Mouse (Mus musculus) myocyte (in vitro differentiated cells): ENCODE measurements around the gene Acp4. TPM values are rescaled to one million over a fixed set of nuclear protein-coding genes. Genes with fewer than 3 reads are reported as not detected.

Experiments
- H3K27me3 ChIP-seq: one replicate; pipeline ENCODE4 v1.6.1; 2011; ENCODE audit not compliant: control insufficient read depth, insufficient read depth, insufficient read length
- H3K36me3 ChIP-seq: one replicate; pipeline ENCODE4 v1.6.1; 2011; ENCODE audit not compliant: control insufficient read depth, insufficient read depth
- H3K4me2 ChIP-seq: one replicate; pipeline ENCODE4 v1.6.1; 2011; ENCODE audit warnings: low read depth, control low read depth
- H3K4me3 ChIP-seq: one replicate; pipeline ENCODE4 v1.5.1; 2011; ENCODE audit warnings: mild to moderate bottlenecking, control low read depth, moderate library complexity
- H3K79me2 ChIP-seq: one replicate; pipeline ENCODE4 v1.6.1; 2011; ENCODE audit not compliant: control insufficient read depth, insufficient read depth
- H3ac ChIP-seq: one replicate; pipeline ENCODE4 v1.6.1; 2011; ENCODE audit not compliant: control insufficient read depth, insufficient read length
- CEBPB ChIP-seq: IDR thresholded peaks from 2 replicates; pipeline ENCODE4 v1.6.1; 2011; ENCODE audit warnings: mild to moderate bottlenecking, moderate library complexity; ENCODE audit not compliant: poor library complexity, insufficient read depth, severe bottlenecking
- E2F4 ChIP-seq: IDR thresholded peaks from one replicate; pipeline ENCODE4 v1.6.1; 2011; ENCODE audit warnings: mild to moderate bottlenecking, control low read depth, moderate library complexity; ENCODE audit not compliant: insufficient read depth
- MAX ChIP-seq: IDR thresholded peaks from one replicate; pipeline ENCODE4 v1.6.1; 2011; ENCODE audit warnings: low read depth, mild to moderate bottlenecking, control low read depth
- MYOD1 ChIP-seq, 3 experiments: IDR thresholded peaks; one replicate each; pipeline ENCODE4 v1.6.1; 2011; ENCODE audit warnings: control low read depth in 2 of 3, low read depth in 2 of 3, mild to moderate bottlenecking in 2 of 3, moderate library complexity in 1 of 3; ENCODE audit not compliant: insufficient read length in 2 of 3, control insufficient read depth in 1 of 3
- MYOG ChIP-seq, 3 experiments: IDR thresholded peaks; one replicate each; pipeline ENCODE4 v1.6.1; 2011; ENCODE audit warnings: control low read depth in 2 of 3, low read depth in 2 of 3, mild to moderate bottlenecking in 2 of 3; ENCODE audit not compliant: insufficient read length in 2 of 3, control insufficient read depth in 1 of 3, insufficient read depth in 1 of 3
- POLR2A ChIP-seq: IDR thresholded peaks from one replicate; pipeline ENCODE4 v1.6.1; 2011; ENCODE audit warnings: low read depth, mild to moderate bottlenecking, control low read depth, moderate library complexity; ENCODE audit not compliant: insufficient read length
- POLR2AphosphoS2 ChIP-seq: IDR thresholded peaks from one replicate; pipeline ENCODE4 v1.6.1; 2011; ENCODE audit warnings: low read depth, control low read depth; ENCODE audit not compliant: insufficient read length
- REST ChIP-seq: IDR thresholded peaks from one replicate; pipeline ENCODE4 v1.6.1; 2011; ENCODE audit warnings: mild to moderate bottlenecking, control low read depth, moderate library complexity; ENCODE audit not compliant: insufficient read depth, insufficient read length
- SRF ChIP-seq: IDR thresholded peaks from one replicate; pipeline ENCODE4 v1.6.1; 2011; ENCODE audit warnings: low read depth; ENCODE audit not compliant: control insufficient read depth, insufficient read length
- TCF12 ChIP-seq: IDR thresholded peaks from one replicate; pipeline ENCODE4 v1.6.1; 2011; ENCODE audit warnings: mild to moderate bottlenecking, control low read depth; ENCODE audit not compliant: poor library complexity, insufficient read depth, severe bottlenecking
- TCF3 ChIP-seq: IDR thresholded peaks from one replicate; pipeline ENCODE4 v1.6.1; 2011; ENCODE audit warnings: low read depth, control low read depth; ENCODE audit not compliant: insufficient read length
- USF1 ChIP-seq: IDR thresholded peaks from one replicate; pipeline ENCODE4 v1.6.1; 2011; ENCODE audit warnings: low read depth, mild to moderate bottlenecking, control low read depth, moderate library complexity
- polyA plus RNA-seq: library from polyadenylated mRNA; unstranded; fragments of >200 nt; fragmentation: generic; extraction: Trizol; gene quantifications from one replicate; pipeline ENCODE4 v1.2.1, GENCODE M21; 2012; ENCODE audit warnings: missing spikeins

The Acp4 gene
- polyA plus RNA-seq, 1 experiment: 0.06 TPM

- Histone ChIP-seq H3K4me2 (peak overlapping the region; percentile 86), H3K4me3 (peak overlapping the region; percentile 93), H3K79me2 (peaks cover 31% of the 10 kb centered on the region), H3K27me3 (no peaks in the 10 kb centered on the region), H3ac (peak overlapping the region; percentile 61), H3K36me3 (peaks cover 20% of the 10 kb centered on the region)
- TF ChIP-seq POLR2AphosphoS2 (no peak), MYOD1 (IDR thresholded peaks at IDR 0.05; ENCODE audit: control insufficient read depth in 1 of 3, insufficient read length in 2 of 3, low read depth in 2 of 3) (peak in 1 of 3 experiments; percentile 0), E2F4 (no peak)
Observed at GRCm38 (mm10) chr7:44246984-44247470, 10.2 kb downstream of the Acp4 start.

DNA sequence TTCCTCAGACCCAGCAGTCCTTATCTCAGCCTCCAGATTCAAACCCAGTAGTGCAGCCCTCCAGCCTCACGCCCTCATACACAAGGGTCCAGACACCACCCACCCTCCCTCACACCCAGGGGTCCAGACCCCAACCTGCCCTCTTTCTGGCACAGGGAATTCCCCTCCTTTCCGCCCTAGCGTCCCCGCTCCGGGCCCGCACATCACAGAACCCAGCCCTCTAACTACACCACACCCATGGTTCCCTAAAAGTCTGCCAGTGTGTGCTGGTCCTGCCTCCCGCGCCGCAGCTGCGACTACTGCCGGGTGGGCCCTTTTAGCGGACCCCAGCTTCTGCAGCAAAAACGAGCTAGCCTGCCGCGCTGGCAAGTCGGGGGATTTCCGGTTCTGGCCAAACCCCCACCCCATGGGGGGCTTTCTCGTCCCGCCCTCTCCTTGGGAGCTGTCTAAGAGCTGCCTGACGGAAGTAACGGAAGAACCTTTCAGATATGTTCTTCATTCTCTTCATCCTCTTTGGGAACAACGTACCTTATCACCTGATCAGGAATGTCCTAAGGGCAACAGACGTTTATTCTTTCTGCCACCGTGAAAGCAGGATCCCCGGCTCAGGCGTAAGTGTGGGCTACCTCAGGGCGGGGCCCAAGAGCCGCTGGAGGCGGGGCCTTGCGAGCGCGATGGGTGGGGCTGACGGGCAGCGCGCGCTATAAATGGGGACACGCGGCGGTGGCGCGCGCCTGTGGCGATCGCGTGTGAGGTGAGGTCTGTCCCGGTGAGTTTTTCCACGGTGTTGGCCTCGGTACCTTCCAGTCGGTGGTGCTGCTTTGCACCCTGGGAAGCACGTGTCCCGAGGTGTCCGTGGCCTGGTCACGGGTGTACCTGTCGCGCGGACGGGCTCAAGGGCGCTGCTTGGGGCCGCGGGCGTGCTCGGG lies 10.9 kb downstream of the Acp4 start, which contains the start of the genes 1700028J19Rik and 2410002F23Rik:
Gene 1700028J19Rik (minus strand): TSS at position 641 of the 929 bp plus-strand sequence.
Gene 2410002F23Rik (plus strand): TSS at position 668 of the 929 bp plus-strand sequence.
- Histone ChIP-seq H3K4me3 (peak within 1 kb of the TSS; percentile 93), H3K4me2 (peak within 1 kb of the TSS; percentile 89), H3ac (peak within 1 kb of the TSS; percentile 61), H3K27me3 (no peaks in the 10 kb centered on the region), H3K79me2 (peaks cover 31% of the 10 kb centered on the region), H3K36me3 (peaks cover 20% of the 10 kb centered on the region)
- TF ChIP-seq USF1: no peak
- peak; percentile 60 for TF ChIP-seq E2F4
- TF ChIP-seq REST: no peak
- TF ChIP-seq MAX: peak; percentile 100
- TF ChIP-seq SRF: no peak
- peak; percentile 100 for TF ChIP-seq POLR2AphosphoS2
- TF ChIP-seq POLR2A: peak; percentile 100
- no peak for TF ChIP-seq CEBPB
- peak in 2 of 3 experiments; percentile 2 to 19 for TF ChIP-seq MYOD1 (IDR thresholded peaks at IDR 0.05; ENCODE audit: control insufficient read depth in 1 of 3, insufficient read length in 2 of 3, low read depth in 2 of 3)
- no peak for TF ChIP-seq TCF3
- TF ChIP-seq MYOG (IDR thresholded peaks at IDR 0.05; ENCODE audit: control insufficient read depth in 1 of 3, insufficient read depth in 1 of 3, insufficient read length in 2 of 3, low read depth in 2 of 3): peak in 1 of 3 experiments; percentile 39

DNA sequence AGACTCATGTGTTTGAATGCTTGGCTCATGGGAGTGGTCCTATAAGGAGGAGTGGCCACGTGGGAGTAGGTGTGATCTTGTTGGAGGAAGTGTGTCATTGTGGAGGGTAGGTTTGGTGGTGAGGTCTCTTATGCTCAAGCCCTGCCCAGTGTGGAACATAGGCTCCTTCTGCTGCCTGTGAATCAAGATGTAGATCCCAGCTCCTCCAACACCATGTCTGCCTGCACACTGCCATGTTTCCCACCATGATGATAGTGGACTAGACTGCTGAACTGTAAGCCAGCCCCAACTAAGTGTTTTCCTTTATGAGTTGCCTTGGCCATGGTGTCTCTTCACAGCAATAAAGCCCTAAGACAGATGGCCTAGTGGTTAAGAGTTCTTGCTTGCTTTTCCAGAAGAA lies 13.1 kb downstream of the Acp4 start:
- TF ChIP-seq USF1 (no peak), POLR2AphosphoS2 (no peak), E2F4 (no peak), TCF3 (no peak), POLR2A (no peak), MAX (no peak), SRF (no peak), REST (no peak), MYOG (IDR thresholded peaks at IDR 0.05; ENCODE audit: control insufficient read depth in 1 of 3, insufficient read depth in 1 of 3, insufficient read length in 2 of 3, low read depth in 2 of 3) (no peak), CEBPB (no peak), MYOD1 (IDR thresholded peaks at IDR 0.05; ENCODE audit: control insufficient read depth in 1 of 3, insufficient read length in 2 of 3, low read depth in 2 of 3) (no peak), TCF12 (no peak)
- H3K4me2 ChIP-seq: no peak overlapping the region
- no peak overlapping the region for H3K4me3 ChIP-seq
- no peak overlapping the region for H3ac ChIP-seq
- H3K79me2 ChIP-seq: peaks cover 29% of the 10 kb centered on the region
- peaks cover 7% of the 10 kb centered on the region for H3K27me3 ChIP-seq
- H3K36me3 ChIP-seq: peaks cover 6% of the 10 kb centered on the region

GRCm38 (mm10) chr7:44241163-44241562 lies 16.0 kb downstream of the Acp4 start:
- Histone ChIP-seq H3K4me3 (no peak overlapping the region), H3ac (no peak overlapping the region), H3K79me2 (peaks cover 4% of the 10 kb centered on the region), H3K27me3 (peaks cover 16% of the 10 kb centered on the region), H3K36me3 (no peaks in the 10 kb centered on the region), H3K4me2 (no peak overlapping the region)
- TF ChIP-seq E2F4 (no peak), REST (no peak), TCF3 (no peak), TCF12 (no peak), USF1 (no peak), MYOG (IDR thresholded peaks at IDR 0.05; ENCODE audit: control insufficient read depth in 1 of 3, insufficient read depth in 1 of 3, insufficient read length in 2 of 3, low read depth in 2 of 3) (no peak)

- peaks cover 1% of the 10 kb centered on the region for H3K79me2 ChIP-seq
- H3K4me2 ChIP-seq: no peak overlapping the region
- no peak overlapping the region for H3K4me3 ChIP-seq
- peaks cover 21% of the 10 kb centered on the region for H3K27me3 ChIP-seq
- TF ChIP-seq USF1 (no peak), POLR2A (no peak), POLR2AphosphoS2 (no peak), TCF12 (no peak), E2F4 (no peak), MYOG (IDR thresholded peaks at IDR 0.05; ENCODE audit: control insufficient read depth in 1 of 3, insufficient read depth in 1 of 3, insufficient read length in 2 of 3, low read depth in 2 of 3) (no peak), CEBPB (no peak), REST (no peak), MAX (no peak), MYOD1 (IDR thresholded peaks at IDR 0.05; ENCODE audit: control insufficient read depth in 1 of 3, insufficient read length in 2 of 3, low read depth in 2 of 3) (no peak), SRF (no peak), TCF3 (no peak)
- H3K36me3 ChIP-seq: no peaks in the 10 kb centered on the region
- H3ac ChIP-seq: no peak overlapping the region
Observed at GRCm38 (mm10) chr7:44240712-44241111, 16.5 kb downstream of the Acp4 start.
